Mouse (Mus musculus): ENCODE data around the gene Mrc1. TPM values are rescaled to one million over a fixed set of nuclear protein-coding genes. Genes with fewer than 3 reads are reported as not detected.

Mrc1 gene
- 37.9 TPM for polyA plus RNA-seq (2014; fragmentation: Illumina TruSeq; extraction: RNeasy Lipid Tissue Mini Kit (QIAGEN cat#74804); ENCODE audit: low read depth, low replicate concordance)

GRCm38 (mm10) chr2:14229149-14229548 lies at the start of gene Mrc1:
TSS of gene Mrc1 (plus strand) at chr2:14229392.

Other genes starting within 250 kb of the Mrc1 start
- gene Hacd1, start 173.3 kb upstream of the Mrc1 start, polyA plus RNA-seq (2014; fragmentation: Illumina TruSeq; extraction: RNeasy Lipid Tissue Mini Kit (QIAGEN cat#74804); ENCODE audit: low read depth, low replicate concordance) = 93.6 TPM
- gene Stam, start 155.3 kb upstream of the Mrc1 start, polyA plus RNA-seq (2014; fragmentation: Illumina TruSeq; extraction: RNeasy Lipid Tissue Mini Kit (QIAGEN cat#74804); ENCODE audit: low read depth, low replicate concordance) = 45.2 TPM
- 1.5 TPM for gene Tmem236, start 54.9 kb upstream of the Mrc1 start, polyA plus RNA-seq (2014; fragmentation: Illumina TruSeq; extraction: RNeasy Lipid Tissue Mini Kit (QIAGEN cat#74804); ENCODE audit: low read depth, low replicate concordance)
- 4.6 TPM for gene Slc39a12, start 158.9 kb downstream of the Mrc1 start, polyA plus RNA-seq (2014; fragmentation: Illumina TruSeq; extraction: RNeasy Lipid Tissue Mini Kit (QIAGEN cat#74804); ENCODE audit: low read depth, low replicate concordance)